Mouse (Mus musculus) monocyte, adult 5-6 weeks (primary cell): ENCODE results near the gene C3. TPM values are rescaled to one million over a fixed set of nuclear protein-coding genes. Genes with fewer than 3 reads are reported as not detected.
A peak's percentile ranks its signal among the peaks of the same experiment; 100 is the strongest.

Experiments used
- ATAC-seq: fragments of 153-309, 156-312 bp; replicated peaks from 2 replicates; pipeline ENCODE4 v1.8.0; 2017; ENCODE audit warnings: mild to moderate bottlenecking; ENCODE audit not compliant: low TSS enrichment, insufficient number of reproducible peaks, severe bottlenecking, poor library complexity, low FRiP score
- total RNA-seq: library from RNA; stranded (forward); fragments of 200-1000, 200-491, 200-594 nt; gene quantifications from 3 replicates; pipeline ENCODE4 v1.2.3, GENCODE M21; 2017

The C3 gene
- total RNA-seq, 1 experiment from 2014 or later: 129 TPM

DNA sequence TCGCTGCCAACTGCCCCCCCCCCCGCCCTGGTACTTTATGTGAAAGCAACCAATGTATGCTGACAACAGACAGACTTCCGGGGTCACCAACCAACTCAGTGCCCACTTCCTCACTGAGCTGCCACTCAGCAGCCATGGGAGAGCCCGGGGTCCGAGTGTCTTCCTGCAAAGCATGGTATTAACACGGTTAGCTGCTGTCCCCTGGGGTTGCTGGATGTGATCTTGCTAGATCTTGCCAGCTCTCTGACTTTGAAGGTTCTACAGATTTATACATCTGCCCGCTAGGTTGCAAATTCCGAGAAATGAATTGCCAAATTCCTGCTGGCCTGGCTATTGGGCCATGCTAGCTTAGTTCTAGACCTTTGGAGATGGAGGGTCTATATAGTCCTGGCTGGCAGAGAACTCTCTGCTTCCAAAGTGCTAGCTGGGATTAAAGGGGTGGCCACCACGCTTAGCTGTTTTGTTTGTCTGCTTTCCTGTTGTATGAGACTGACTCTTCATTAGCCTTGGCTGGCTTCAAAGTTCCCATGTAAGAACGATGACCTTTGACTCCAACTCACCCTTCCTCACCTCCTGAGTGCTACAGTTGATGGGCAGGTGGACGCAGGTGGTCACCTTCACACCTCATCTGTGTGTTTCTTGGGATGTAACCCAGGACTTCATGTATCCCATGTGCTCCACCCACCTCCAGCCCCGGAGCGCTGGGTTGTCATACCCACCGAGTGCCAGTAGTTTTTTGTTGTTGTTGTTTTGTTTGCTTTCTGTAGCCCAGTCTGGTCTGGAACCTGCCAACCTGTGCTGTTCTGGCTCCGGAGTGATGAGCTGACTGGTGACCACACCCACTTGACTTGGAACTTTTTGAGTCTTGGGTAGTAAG lies 2.2 kb upstream of the C3 start:
- no peak for ATAC-seq

- ATAC-seq: no peak
These were observed 937 bp upstream of the C3 start for GRCm38 (mm10) chr17:57228873-57229272.

DNA sequence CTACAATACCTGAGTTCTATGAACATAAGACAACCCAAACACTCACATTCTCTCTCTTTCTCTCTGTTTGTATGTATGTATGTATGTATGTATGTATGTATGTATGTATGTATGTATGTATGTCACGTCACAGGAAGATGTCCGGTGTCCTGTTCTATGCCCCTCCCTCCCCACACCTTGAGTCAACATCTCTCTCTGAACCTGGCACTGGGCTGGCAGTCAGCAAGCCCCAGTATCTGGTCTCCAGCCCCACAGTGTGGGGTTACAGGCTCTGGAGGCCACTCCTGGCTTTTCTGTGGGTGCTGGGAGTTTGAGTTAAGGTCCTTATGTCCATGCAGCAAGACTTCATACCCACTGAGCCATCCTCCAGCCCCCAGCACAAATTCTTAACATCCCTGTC lies 468 bp downstream of the C3 start:
- ATAC-seq: no peak

- ATAC-seq: no peak
These were observed 4.6 kb downstream of the C3 start for GRCm38 (mm10) chr17:57223313-57223712.

DNA sequence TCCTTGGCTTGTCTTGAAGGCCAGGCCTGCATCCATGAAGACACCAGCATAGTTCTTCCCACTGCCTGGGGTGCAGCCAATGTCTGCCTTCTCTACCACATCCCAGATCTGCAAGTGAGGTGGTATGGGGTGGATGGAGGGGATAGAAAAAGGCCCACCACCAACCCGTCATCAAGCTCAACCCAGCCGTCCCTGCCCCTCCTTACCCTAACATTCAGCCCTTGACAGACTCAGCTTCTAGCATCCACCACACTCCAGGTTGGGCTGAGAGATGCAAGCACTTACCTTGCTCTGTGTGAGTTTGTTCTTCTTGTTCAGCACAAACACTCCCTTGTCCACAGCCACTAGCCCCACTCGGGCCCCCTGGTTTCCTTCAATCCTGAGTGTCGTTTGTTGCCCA lies 6.0 kb downstream of the C3 start:
- ATAC-seq: no peak

- ATAC-seq: no peak
These were observed 8.1 kb downstream of the C3 start for GRCm38 (mm10) chr17:57219884-57220207.

DNA sequence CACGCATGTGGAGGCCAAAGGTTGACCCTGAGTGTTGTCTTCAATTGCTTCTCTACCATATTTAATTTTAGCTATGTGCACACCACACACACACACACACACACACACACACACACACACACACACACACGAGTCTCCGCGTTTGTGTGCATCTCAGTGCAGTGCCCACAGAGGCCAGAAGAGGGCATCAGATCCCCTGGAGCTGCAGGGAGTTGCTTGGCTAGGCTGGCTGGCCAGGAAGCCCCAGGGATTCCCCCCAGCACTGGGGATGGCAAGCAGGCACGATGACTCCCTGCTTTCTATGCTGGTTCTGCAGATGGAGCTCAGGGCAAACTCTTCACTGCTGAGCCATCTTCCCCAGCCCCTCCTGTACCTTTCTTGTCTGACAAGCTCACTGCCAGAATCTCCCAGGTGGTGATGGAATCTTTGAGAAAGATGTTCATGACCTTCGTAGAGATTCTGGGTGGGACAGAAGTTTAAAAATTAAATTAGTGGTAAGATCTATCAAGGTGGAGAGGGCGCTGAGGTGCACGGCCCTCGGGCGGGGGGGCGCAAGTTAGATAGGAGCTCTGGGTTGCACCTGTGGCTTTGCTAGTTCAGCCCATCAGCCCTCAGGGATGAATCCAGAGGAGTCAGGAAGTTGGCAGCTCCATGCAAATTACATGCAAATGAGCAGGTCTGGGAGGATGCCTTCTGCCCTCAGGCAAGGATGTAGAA lies 8.6 kb downstream of the C3 start:
- 0 out of 2 replicates have a peak, but pooled peaks have one; percentile 47 for ATAC-seq

DNA sequence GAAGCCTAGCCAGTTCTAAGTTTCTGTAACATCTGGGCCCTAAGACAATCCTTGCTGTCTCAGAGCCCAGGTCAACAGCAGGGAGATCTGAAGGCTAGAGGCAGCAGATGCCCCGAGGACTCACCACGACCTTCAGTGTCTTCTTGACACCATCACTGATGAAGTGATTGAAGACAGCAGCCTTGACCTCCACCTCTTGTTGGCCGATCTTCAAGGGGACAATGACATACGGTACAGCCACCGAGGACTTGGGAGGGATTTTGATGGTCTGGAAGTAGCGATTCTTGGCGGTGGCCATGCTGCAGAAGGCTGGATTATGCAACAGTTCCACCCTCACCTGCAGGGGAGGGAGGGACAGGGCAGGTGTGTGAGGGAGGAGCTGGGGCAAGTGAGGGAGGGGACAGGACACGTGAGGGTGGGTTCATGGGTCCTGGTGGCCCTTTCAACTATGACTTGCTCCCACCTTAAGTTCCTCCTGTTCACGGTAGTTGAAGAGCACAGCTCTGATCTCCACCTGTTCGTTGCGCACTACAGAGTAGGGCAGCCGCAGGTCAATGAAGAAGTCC lies 9.5 kb downstream of the C3 start:
- ATAC-seq: no peak

DNA sequence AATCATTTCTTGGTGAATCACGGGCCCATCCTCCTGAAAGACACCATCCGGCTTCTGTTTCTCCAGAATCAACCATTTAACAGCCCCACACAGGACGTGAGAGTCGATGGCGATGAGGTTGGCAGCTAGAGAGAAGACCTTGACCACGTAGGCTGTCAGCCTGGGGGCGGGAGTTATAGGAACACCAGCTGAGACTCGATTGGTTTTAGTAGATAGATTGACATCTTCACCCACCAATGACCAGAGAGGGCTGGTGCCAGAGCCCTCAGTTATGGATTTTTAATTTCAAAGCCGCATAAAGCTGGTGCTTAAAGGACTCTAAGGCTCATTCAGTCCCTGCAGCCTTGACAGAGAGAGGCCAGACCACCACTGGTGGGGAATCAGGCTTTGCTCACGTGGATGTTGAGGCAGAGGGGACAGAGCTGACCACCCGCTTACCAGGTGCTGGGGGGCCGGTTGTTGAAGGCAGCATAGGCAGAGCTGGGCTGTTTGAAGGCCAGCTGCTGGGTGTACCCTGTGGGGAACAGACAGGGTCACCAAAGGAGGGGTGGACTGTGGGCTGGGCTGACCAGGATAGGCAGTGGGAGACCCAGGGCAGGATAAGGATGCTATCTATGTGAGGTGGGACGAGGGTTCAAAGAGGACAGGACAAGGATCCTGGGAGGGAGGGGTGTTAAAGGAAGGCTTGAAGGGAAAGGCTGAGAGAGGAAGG lies 13.1 kb downstream of the C3 start:
- ATAC-seq: no peak

DNA sequence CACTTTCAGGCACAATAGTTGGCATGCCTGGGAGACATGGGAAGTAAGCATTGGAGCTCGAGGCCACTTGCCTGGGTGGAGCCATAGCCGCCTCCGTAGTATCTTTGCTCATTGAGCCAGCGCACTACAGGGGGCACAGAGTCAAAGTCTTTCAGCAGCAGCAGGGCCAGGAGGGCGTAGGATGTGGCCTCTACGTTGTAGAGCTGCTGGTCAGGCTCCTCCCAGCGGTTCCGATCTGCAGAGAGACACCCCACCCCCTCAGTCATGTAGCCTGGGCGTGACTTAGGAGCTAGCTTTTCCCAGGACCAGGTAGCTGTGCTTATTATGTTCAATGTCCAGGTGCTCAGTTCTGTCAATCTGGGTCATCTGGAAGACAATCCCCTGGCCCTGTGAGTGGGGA lies 16.4 kb downstream of the C3 start:
- no peak for ATAC-seq

DNA sequence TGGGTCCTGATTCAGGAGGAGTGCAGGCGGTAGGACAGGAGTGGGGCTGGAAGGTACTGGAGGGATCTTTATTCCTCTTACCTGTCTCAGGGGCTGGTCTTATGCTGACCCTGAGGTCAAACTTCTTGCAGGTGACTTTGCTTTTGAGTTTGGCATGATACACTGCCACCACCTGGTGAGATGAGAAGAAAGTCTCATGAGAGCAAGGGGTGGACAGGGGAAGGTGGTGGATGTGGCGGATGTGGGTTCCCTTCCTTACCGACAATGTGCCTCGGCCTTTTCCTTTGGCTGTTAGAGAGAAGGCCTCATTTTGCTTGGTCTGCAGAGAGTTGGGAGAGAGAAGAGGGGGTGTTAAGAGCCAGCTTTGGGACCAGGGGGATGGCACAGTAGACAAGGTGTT lies 18.6 kb downstream of the C3 start:
- no peak for ATAC-seq

DNA sequence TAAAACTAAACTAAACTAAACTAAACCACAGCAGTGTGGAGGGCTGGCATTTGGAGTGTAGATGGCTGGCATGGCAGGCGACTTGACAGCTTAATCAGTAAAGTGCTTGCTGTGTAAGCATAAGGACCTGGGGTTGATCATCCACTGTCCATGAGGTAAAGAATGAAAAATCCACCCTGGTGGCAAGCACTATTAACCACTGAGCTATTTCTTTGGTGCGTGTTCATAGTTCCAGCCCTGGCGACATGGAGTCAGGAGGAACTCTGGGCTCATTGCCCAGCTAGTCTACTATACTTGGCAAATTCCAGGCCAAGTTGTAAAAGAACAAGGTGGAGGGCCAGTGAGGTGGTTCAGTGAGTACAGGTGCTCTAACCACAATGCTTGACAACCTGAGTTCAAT lies 20.0 kb downstream of the C3 start:
- ATAC-seq: no peak

GRCm38 (mm10) chr17:57201841-57202724 lies 25.9 kb downstream of the C3 start:
- no peak for ATAC-seq

GRCm38 (mm10) chr17:57198252-57198651 lies 29.7 kb downstream of the C3 start:
- peak; percentile 50; the same call in 1 of the 2 replicates for ATAC-seq

GRCm38 (mm10) chr17:57195326-57196010 lies 32.5 kb downstream of the C3 start:
- no peak for ATAC-seq

DNA sequence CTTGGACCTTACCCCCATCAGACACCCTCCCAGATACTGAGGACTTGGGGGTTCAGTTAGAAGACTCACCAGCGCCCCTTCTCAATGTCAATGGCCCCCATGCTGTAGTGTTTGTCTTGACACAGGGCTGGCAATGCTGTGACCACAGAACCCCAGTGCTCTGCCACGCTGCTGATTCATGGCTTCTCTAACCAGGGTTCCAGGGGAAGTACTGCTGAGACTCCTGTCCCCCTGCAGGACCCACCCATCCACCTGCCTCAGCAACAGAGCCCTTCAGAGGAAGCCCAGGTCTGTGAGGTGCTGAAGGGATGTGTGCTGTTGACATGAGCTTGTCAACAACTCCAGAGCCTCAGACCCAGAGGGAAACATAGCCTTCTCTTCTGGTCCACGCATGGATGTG lies 33.2 kb downstream of the C3 start:
- no peak for ATAC-seq

DNA sequence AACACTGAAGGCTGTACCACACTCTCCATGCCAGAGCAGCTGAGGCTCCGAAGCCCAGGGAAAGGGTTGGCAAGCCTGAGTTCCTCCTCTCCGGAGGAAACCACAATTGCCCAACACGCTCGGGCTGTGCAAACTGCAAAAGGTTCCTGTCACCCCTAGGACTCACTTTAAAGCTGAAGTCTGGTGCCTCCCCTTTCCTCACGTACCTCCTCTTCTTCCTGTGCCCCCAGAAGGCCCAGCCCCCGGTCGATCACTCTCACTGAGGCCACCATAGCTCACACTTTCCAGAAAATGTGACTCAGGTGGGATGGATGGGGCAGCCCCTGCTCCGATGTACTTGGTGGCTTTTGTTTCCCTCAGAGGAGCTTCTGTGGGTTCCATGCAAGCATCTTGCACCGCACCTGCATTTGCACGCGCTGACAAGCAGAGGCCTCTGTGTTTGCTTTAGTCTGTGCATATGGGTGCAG lies 33.9 kb downstream of the C3 start, which contains the start of gene Tnfsf14:
TSS of gene Tnfsf14 (minus strand) at position 137 of the 467 bp plus-strand sequence.
- ATAC-seq: peak; percentile 70
